Mouse (Mus musculus) CD4-positive helper T cell, adult 2 months (primary cell): ENCODE measurements around the gene Zkscan14.
"Not testable (repeated sequence)": the region's sequence is repeated elsewhere in the genome, so short reads cannot be mapped to it uniquely, and the experiment has no call there.

Experiments
- DNase-seq: peaks from one replicate; pipeline ENCODE4 v3.0.0-alpha.2; 2012; ENCODE audit warnings: low read depth, missing footprints, low spot score

Zkscan14 gene

DNA sequence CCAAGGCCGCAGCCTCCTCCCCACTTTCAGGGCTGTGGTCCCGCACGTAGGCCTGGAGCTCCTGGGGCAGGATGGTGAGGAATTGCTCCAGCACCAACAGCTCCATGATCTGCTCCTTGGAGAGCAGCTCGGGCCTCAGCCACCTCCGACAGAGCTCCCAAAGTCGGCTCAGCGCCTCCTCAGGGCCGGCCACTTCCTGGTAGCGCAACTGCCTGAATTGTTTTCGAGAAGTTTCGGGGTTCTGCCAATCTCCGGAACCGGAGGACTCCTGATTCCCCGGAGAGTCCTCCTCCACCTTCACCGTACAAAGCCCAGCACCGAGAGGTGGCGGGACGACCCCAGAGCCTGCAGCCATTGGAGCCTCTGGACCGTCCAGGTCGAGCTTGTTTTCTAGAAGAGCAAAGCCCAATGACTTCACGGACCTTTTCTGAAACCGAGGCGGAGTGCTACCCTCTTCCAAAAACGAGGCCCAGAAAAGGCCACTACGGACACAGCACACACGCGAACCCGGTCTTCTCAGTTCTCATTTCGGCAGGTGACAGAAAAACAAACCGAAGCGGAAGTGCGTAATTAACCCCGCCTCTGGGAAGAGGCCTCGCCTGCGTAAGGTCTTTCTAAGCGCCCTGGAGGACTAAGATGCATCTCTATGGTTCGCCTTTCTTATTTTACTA, at the start of gene Zkscan14:
Zkscan14 (minus strand) TSS at position 548 of the 671 bp plus-strand sequence.
- DNase-seq: peak; percentile 93

DNA sequence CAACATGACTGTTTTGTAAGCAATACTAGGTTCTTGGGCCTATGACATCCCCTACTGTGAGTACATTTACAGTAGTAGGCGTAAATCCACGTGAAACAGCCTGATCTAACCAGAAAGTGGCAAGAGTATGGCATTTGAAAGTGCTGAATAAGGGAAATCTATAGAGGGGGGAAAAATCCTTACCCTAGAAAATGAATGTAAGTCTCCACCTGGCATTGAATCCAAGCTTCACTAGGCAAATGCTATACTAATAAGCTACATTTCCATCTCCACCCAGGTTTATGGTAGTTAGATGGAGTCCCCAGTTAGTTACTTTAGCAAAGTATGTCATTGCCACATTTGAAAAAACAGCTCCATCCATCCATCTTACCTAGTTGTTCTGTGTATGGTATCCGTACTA, 47.9 kb upstream of the Zkscan14 start:
- DNase-seq: no peak

- peak; percentile 62 for DNase-seq
Observed at GRCm38 (mm10) chr5:145234636-145235035, 33.0 kb upstream of the Zkscan14 start.

GRCm38 (mm10) chr5:145231893-145232411, 30.3 kb upstream of the Zkscan14 start:
- no peak for DNase-seq

DNA sequence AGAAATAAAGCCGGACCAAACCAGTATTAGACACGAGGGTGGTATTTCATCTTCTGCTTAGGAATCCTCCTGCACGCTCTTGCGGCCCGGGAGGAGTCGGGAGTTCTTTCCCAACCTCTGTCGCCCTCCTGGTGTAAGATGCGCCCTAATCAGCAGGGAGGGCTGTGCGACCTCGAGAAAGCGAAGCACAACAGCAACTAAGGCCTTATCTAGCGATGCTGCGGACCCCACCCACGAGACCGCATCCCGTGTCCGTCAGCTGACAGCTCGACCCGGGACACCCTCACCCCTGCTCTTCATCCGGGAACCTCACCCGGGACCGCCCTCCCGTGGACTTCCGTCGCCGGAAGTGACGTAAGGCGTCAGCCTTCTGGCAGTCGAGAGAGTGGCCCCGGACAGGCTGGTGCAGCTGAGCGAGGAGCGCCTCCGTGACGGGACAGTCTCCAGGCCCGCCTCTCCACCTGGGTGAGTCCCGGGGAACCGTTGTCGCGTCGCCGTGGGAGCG, 29.8 kb upstream of the Zkscan14 start, which contains the start of gene Zfp655:
Zfp655 (plus strand) TSS at position 349 of the 505 bp plus-strand sequence.
- DNase-seq: peak; percentile 98

GRCm38 (mm10) chr5:145230641-145231040, 29.0 kb upstream of the Zkscan14 start:
- DNase-seq: no peak

- not testable (repeated sequence) for DNase-seq
Observed at GRCm38 (mm10) chr5:145229283-145229682, 27.6 kb upstream of the Zkscan14 start.

DNA sequence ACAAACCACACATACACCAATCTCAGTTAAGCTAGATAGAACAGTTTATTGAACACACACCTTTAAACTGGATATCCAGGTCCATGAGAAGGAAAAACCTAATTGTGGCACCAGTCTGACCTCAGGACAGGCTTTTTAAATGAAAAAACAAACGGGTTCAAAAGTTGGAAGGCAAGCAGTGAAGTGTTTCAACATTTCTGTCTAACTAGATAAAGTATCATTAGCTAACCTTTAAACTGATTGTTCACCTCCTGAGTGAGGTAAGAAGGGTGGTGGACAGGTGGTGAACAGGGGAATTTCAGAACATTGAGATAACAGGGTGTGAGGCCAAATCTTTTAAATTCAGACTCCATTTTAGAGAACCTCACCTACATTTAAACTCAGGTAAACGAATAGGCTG, 24.8 kb upstream of the Zkscan14 start:
- no peak for DNase-seq

DNA sequence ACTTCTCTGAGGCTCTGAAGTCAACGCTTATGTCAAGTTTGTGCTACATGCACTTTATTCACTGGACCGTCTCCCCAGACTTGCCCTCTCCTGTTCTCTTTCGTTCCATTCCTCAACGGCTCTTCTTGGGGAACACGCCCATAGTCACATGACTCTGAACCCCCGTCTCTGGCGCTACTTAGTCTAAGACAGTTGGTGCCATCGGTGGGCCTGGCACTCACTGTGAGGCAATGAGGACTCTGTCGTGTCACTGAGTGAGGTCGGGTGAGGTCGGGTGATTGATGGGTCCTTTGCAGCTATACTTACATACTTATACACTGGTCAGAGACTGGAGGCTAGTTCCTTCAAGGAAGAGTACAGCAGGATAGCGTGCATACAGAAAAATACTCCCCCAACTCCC, 21.7 kb upstream of the Zkscan14 start:
- no peak for DNase-seq

DNA sequence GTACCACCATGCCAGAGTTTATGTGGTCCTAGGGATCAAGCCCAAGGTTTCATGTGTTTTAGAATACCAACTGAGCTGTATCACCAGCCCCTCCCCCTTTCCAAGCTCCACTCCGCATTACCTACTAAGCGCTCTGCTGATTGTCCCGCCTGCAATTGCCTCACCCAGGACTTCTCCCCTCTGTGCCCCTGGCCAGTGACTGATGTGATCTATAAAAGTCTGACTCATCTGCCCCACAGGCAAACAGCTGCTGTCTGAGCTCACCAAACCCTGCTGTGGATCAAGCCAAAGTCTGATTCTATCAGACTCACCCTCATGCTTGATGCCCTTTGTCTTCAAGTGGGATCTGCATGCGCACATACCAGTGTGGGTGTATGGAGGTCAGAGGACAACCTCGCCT, 21.2 kb upstream of the Zkscan14 start:
- DNase-seq: no peak

DNA sequence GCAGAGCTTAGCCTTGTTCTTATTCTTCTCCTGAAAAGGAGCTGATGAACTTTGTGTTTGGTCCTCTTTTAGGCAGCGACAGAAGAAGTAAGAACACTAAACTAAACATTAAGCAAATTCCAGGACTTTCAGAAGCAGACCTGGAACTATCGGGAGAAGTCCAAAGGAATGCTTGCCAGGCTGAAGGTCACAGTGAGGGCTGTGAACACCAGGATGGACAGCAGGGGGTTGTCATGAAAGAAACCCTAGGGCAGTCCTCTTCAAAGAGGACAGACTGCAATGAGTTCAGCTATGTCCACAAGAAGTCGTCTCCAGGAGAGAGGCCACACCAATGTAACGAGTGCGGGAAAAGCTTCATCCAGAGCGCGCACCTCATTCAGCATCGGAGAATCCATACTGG, 18.3 kb upstream of the Zkscan14 start:
- DNase-seq: no peak

- no peak for DNase-seq
Observed at GRCm38 (mm10) chr5:145218671-145219070, 17.0 kb upstream of the Zkscan14 start.

DNA sequence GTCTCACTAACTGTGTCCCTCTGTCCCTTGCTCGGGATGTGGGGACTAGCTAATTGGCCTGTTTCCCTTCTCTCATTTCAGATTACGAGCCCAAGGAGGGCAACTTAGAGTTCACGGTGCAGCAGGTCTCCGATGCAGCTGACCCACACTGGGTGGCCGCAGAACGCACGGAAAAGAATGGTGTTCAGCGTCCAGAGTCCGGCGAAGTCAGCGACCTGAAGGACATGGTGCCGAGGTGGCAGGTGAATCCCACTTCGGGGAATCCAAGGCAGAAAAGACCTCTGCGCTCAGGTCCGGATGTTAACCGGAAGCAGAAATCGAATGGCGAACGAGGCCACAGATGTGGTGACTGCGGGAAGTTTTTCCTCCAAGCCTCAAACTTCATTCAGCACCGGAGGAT, 16.5 kb upstream of the Zkscan14 start:
- DNase-seq: no peak

GRCm38 (mm10) chr5:145217746-145218145, 16.1 kb upstream of the Zkscan14 start:
- DNase-seq: no peak

DNA sequence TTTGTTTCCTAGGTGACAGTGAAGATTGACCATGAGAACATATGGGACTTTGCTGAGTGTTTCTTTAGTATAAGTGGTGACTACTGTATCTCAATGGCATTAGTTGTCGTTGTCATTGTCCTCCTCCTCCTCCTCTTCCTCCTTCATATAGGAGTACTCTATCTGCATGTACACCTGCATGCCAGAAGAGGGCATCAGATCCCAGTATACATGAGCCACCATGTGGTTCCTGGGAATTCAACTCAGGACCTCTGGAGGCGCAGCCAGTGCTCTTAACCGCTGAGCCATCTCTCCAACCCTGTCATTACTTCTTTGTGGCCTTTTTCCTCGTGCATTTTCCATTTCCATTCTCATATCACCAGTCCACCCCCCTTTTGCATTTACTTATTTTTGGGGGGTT, 13.0 kb upstream of the Zkscan14 start:
- no peak for DNase-seq

DNA sequence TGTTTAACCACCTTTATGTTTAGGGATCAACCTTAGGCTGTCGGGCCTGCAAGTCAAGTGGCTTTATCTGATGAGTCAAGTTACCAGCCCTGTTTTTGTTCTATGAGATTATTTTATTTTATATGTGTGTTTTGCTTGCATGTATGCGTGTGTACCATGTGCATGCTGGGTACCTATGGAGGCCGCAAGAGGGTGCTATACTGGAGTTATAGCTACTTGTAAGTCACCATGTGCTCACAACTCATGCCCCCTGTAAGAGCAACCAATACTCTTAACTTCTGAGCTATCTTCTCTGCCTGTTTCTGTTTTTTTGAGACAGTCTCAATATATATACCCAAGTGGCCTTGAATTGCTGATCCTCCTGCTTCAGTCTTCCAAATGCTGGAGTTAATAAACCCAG, 11.8 kb upstream of the Zkscan14 start:
- DNase-seq: no peak

DNA sequence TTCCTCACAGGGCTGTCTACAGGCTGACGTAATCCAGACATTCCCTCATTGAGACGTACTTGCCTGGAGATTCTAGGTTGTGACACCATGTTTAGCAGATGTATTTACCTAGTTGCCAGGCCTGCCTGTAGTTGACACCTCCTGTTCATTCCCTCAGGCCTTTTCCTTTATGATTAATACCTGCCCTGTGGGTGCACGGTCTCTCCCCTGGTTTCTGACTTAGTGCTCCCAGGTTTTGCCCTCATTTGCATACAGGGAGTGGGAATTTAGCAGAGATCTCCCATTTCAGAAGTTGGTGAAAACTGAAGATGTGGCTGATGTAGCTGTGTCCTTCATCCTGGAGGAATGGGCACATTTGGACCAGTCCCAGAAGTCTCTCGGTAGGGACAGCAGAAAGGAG, 10.5 kb upstream of the Zkscan14 start:
- no peak for DNase-seq

GRCm38 (mm10) chr5:145211340-145211739, 9.7 kb upstream of the Zkscan14 start:
- DNase-seq: no peak

- not testable (repeated sequence) for DNase-seq
Observed at GRCm38 (mm10) chr5:145208391-145208790, 6.7 kb upstream of the Zkscan14 start.

GRCm38 (mm10) chr5:145207954-145208353, 6.3 kb upstream of the Zkscan14 start:
- DNase-seq: no peak

- DNase-seq: no peak
Observed at GRCm38 (mm10) chr5:145207385-145207784, 5.7 kb upstream of the Zkscan14 start.

DNA sequence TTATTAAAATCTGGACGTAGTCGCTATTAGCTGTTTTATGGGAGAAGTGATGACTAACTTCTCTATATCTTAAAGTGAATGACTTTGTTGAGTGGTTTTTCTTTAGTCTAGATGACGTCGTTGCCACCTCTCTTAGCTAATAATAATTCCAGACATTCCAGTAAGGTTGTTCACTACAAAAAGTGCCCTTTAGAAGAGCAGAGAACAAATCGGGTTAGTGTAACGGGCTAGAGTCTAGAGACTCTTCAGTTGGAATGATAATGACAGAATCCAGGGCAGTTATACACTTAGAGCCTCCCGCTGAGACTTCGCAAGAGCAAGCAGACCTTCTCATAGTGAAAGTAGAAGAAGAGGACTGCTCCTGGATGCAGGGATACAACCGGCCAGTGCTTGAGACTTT, 3.4 kb upstream of the Zkscan14 start:
- DNase-seq: no peak

DNA sequence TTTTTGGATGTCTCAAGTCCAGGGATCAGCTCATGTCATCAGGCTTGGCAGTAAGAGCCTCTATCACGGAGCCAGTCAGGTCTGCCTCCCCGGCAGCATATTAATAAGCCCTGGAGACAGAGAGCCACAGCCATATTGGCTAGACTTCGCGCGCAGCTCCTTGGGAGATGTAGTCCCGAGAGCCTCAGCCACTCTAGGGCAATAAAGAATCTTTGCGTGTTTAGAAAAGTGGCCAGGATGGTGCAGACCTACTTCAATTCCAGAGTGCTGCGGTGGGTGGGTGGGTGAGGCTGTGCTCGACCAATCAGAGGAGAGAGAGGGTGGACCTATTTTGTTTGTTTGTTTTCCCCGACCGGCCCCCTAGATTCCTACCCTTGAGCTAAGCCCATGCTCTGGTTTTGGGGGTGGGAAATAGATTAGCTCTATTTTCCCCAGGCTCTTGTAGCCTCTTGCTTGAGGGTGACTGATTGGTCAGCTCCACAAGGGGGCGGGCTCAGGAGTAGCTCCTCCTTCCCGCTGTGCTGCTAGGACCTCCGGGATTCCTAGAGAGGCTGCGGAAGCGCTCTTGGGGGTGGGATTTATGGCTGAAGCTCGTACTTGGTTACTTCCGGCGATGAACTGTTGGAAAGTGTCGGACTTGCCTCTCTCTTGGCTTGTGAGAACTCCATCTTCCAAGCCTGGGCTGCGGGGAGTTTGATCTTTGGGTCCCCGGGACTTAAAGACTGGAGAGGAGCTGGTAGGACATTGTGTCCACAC, 2.4 kb upstream of the Zkscan14 start, which contains the start of gene Zkscan5:
Zkscan5 (plus strand) TSS at position 627 of the 756 bp plus-strand sequence.
- DNase-seq: peak; percentile 98
